Mouse (Mus musculus) hindbrain, postnatal 0 days (tissue): Measurements from ENCODE around the gene Lgals4. TPM values are rescaled to one million over a fixed set of nuclear protein-coding genes. Genes with fewer than 3 reads are reported as not detected.
A peak's percentile ranks its signal among the peaks of the same experiment; 100 is the strongest.

Experiments used
- ATAC-seq: fragments of 200-750 bp; cut with Nextera tagmentation; 2 replicates; pipeline ENCODE4 v1.8.0; 2017; ENCODE audit warnings: mild to moderate bottlenecking, moderate TSS enrichment, moderate library complexity
- DNase-seq: peaks from one replicate; pipeline ENCODE4 v3.0.0-alpha.2; 2015; ENCODE audit warnings: low spot score
- H3K27ac ChIP-seq: fragments of 300-500 bp; sonication (generic); 2 replicates; pipeline ENCODE4 v1.5.1; 2014; ENCODE audit warnings: mild to moderate bottlenecking
- H3K27me3 ChIP-seq: fragments of 300-500 bp; sonication (generic); 2 replicates; pipeline ENCODE4 v1.6.1; 2014; ENCODE audit warnings: low read length, mixed read lengths; ENCODE audit not compliant: insufficient read depth
- H3K36me3 ChIP-seq: fragments of 300-500 bp; sonication (generic); 2 replicates; pipeline ENCODE4 v1.6.1; 2014; ENCODE audit warnings: low read length, mixed read lengths; ENCODE audit not compliant: insufficient read depth
- H3K4me1 ChIP-seq: fragments of 300-500 bp; sonication (generic); 2 replicates; pipeline ENCODE4 v1.6.1; 2014; ENCODE audit warnings: antibody characterized with exemption, low read length, mixed read lengths; ENCODE audit not compliant: insufficient read depth
- H3K4me2 ChIP-seq: fragments of 300-500 bp; sonication (generic); 2 replicates; pipeline ENCODE4 v1.6.1; 2014; ENCODE audit warnings: low read depth, mild to moderate bottlenecking, low read length, moderate library complexity, mixed read lengths
- H3K4me3 ChIP-seq: fragments of 300-500 bp; sonication (generic); 2 replicates; pipeline ENCODE4 v1.5.1; 2014; ENCODE audit warnings: low read length
- H3K9ac ChIP-seq: fragments of 300-500 bp; sonication (generic); replicated peaks from 2 replicates; pipeline ENCODE4 v1.6.1; 2014; ENCODE audit warnings: mild to moderate bottlenecking, low read length, moderate library complexity, mixed read lengths
- H3K9me3 ChIP-seq: fragments of 300-500 bp; sonication (generic); 2 replicates; pipeline ENCODE4 v1.6.1; 2016; ENCODE audit warnings: low read length, mixed read lengths
- CTCF ChIP-seq: IDR thresholded peaks from 2 replicates; pipeline ENCODE4 v1.5.1; 2016; ENCODE audit warnings: antibody characterized with exemption, control low read depth, low read depth
- WGBS: fragments of 180-500 bp; shearing (Covaris S2); extraction: QIAGEN DNeasy Blood & Tissue Kit; methylation state at CpG from one replicate; pipeline ENCODE4 v1.1.7; 2014; 5-methylcytosine and 5-hydroxymethylcytosine counted together
- polyA plus RNA-seq: library from polyadenylated mRNA; unstranded; fragments of >200 nt; fragmentation: Nextera tagmentation; extraction: Ambion mirVana; gene quantifications from 2 replicates; pipeline ENCODE4 v1.2.1, GENCODE M21; 2015
- total RNA-seq: library from RNA; depleted of rRNA; stranded (reverse); fragments of >200 nt; gene quantifications from 2 replicates; pipeline ENCODE4 v1.2.3, GENCODE M21; 2014; rRNA removed

The Lgals4 gene
- total RNA-seq: 0.47 and 8.4 TPM in 2 replicates
- polyA plus RNA-seq: 5.0 and 5.8 TPM in 2 replicates

DNA sequence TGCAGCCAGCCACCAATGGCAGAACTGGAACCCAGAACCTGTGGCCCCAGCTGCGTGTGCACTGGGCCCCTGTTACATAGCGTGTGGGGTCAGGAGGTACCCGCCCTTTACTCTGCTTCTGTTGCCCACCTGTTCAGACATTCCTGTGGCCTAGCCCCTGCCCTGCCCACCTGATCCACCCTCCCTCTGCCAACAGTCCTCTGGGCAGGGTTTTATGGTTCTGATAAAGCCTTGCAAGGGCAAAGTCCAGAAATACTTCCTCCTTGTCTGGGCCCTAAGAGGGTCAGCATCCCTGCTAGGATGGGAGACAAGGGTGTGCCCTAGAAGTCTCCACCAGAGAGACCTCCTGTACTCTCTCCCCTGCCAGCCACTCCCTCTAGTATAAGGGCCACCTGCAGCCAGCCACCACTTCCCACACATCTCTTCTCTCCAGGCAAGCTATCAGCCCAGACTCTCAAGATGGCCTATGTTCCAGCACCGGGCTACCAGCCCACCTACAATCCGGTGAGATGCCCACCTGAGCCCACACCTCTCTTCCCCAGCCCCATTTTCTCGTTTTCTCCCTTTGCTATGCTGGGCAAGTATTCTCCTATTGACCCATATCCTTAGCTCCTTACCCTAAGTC lies at the start of gene Lgals4:
Lgals4 (plus strand) TSS at position 132 of the 625 bp plus-strand sequence.
- no peak within 1 kb of the TSS for H3K9ac ChIP-seq
- DNase-seq (no peak), ATAC-seq (no peak)
- H3K9me3 ChIP-seq: no peaks in the 10 kb centered on the region
- WGBS: 81% methylated on average over 6 of the region's 6 CpGs
- no peaks in the 10 kb centered on the region for H3K27me3 ChIP-seq
- H3K27ac ChIP-seq: no peak within 1 kb of the TSS
- no peak within 1 kb of the TSS for H3K4me3 ChIP-seq
- H3K36me3 ChIP-seq: peaks cover 18% of the 10 kb centered on the region
- no peaks in the 10 kb centered on the region for H3K4me1 ChIP-seq
- H3K4me2 ChIP-seq: no peak within 1 kb of the TSS
- TF ChIP-seq CTCF: no peak

DNA sequence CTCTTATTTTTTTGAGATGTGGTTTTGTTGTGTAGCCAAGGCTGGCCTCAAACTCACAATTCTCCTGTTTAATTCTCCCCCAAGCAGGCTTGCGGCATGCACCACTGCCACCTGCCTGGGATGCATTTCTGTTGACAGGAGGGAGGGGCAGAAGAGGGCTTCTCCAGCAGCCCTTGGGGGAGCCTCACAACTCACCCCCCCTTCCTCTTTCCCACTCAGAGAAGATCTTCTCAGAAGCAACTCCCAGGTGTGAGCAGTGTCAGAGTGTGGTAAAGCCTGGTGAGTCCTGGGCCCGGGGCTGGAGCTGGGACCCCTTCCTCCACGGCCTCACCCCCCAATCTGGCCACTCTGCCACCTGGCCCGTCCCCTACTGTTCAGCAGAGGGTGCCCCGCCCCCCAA lies 48.5 kb upstream of the Lgals4 start:
- Histone ChIP-seq H3K4me2 (no peak overlapping the region), H3K36me3 (peaks cover 4% of the 10 kb centered on the region; the same call in 1 of the 2 replicates), H3K27ac (no peak overlapping the region), H3K4me3 (no peak overlapping the region), H3K9ac (no peak overlapping the region), H3K9me3 (no peaks in the 10 kb centered on the region), H3K27me3 (no peaks in the 10 kb centered on the region), H3K4me1 (no peaks in the 10 kb centered on the region)
- WGBS: 78% methylated on average over 5 of the region's 5 CpGs
- DNase-seq: no peak
- no peak for ATAC-seq
- no peak for TF ChIP-seq CTCF

DNA sequence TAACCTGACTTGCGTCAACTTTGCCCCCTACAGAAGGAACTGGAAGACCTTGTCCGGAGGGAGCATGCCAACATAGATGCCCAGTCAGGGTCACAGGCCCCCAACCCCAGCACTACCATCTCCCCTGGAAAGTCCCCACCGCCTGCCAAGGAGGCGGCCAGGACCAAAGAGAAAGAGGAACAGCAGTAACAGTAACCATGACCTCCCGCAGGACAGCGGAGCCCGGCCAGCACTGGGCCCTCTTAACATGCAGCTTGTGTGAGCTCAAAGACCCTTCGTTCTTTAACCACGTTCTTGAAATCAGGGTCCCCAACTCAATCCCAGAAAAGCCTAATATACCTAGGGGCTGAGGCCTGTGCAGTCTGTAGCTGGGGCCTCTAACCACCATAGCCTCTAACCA lies 45.8 kb upstream of the Lgals4 start:
- no peak overlapping the region for H3K4me2 ChIP-seq
- H3K9ac ChIP-seq: no peak overlapping the region
- H3K4me1 ChIP-seq: no peaks in the 10 kb centered on the region
- no peaks in the 10 kb centered on the region for H3K27me3 ChIP-seq
- peaks cover 1% of the 10 kb centered on the region; the same call in 1 of the 2 replicates for H3K36me3 ChIP-seq
- 90% methylated on average over 9 of the region's 9 CpGs for WGBS
- H3K27ac ChIP-seq: no peak overlapping the region
- DNase-seq: no peak
- no peak for TF ChIP-seq CTCF
- H3K9me3 ChIP-seq: no peaks in the 10 kb centered on the region
- no peak for ATAC-seq
- no peak overlapping the region for H3K4me3 ChIP-seq

DNA sequence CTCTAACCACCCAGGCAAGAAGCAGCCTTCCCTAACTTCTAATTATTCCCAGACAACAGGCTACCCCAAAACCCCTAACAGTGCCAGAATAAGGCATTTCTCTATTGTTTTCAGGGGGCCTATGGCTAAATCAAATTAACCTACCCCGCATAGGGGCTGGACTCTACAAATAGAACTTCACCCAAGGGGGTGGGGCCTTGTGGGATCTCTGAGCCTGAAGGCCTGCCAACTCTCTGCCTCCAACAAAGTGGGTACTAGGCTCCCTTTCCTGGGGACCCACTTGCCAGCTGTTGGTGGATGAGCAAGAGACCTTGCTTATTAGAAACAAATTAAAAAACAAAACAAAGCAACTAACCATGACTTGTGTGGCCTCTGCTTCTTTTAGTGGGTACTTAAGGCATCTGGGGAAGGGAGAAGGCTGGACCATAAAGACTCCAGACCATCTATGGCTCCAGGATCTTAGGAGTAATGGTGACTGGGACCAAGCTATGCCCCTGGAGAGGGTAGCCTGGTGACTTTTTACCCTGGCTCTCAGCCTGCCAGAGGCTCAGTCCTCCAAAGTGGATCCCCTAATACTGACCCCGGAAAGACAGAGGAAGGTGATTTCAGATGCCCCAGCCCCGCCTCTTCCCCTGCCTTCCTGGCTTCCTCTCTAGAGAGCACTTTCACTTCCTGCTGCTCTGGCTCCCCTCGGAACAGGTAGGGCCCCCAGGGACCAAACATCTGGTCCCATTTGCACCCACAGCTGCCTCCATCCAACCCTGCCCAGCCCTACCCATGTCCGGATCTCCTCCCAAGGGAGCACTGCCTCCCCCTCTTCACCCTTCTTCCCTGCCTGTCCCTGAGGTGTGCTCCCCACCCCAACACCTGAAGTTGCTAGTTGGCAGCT lies 45.1 kb upstream of the Lgals4 start, which contains the start of gene Rinl:
Rinl (plus strand) TSS at position 663 of the 889 bp plus-strand sequence.
- 68% methylated on average over 5 of the region's 5 CpGs for WGBS
- TF ChIP-seq CTCF: no peak

DNA sequence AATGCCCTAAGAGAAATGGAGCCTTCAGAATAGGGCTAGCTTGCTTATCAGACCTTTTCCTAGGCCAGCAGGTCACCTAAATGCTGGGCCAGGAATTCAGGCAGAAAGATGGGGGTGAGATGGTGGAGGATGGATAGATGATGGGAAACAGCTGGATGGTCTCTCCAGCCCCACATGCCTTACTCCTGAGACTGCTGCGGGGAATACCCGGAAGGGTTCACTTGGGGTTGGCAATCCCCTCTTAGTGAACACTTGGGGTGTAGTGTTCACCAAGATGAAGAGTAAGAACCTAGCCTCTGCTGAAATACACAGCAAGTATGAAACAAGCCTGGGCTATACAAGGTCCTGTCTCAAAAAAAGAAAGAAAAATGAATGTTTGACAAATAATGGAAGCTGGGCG lies 44.4 kb upstream of the Lgals4 start:
- no peaks in the 10 kb centered on the region for H3K27me3 ChIP-seq
- no peak for ATAC-seq
- H3K36me3 ChIP-seq: no peaks in the 10 kb centered on the region; the same call in 1 of the 2 replicates
- TF ChIP-seq CTCF: no peak
- H3K4me1 ChIP-seq: no peaks in the 10 kb centered on the region
- no peak for DNase-seq
- H3K9ac ChIP-seq: no peak overlapping the region
- H3K9me3 ChIP-seq: no peaks in the 10 kb centered on the region
- H3K4me2 ChIP-seq: no peak overlapping the region
- 89% methylated on average over 3 of the region's 3 CpGs for WGBS
- H3K27ac ChIP-seq: no peak overlapping the region
- no peak overlapping the region for H3K4me3 ChIP-seq

More for the DNA sequence above, 45.1 kb upstream of the Lgals4 start, which contains the start of gene Rinl:
- ATAC-seq (no peak), DNase-seq (no peak)
- Histone ChIP-seq H3K4me2 (no peak within 1 kb of the TSS), H3K36me3 (no peaks in the 10 kb centered on the region; the same call in 1 of the 2 replicates), H3K4me1 (no peaks in the 10 kb centered on the region), H3K9me3 (no peaks in the 10 kb centered on the region), H3K4me3 (no peak within 1 kb of the TSS), H3K27ac (no peak within 1 kb of the TSS), H3K9ac (no peak within 1 kb of the TSS), H3K27me3 (no peaks in the 10 kb centered on the region)

DNA sequence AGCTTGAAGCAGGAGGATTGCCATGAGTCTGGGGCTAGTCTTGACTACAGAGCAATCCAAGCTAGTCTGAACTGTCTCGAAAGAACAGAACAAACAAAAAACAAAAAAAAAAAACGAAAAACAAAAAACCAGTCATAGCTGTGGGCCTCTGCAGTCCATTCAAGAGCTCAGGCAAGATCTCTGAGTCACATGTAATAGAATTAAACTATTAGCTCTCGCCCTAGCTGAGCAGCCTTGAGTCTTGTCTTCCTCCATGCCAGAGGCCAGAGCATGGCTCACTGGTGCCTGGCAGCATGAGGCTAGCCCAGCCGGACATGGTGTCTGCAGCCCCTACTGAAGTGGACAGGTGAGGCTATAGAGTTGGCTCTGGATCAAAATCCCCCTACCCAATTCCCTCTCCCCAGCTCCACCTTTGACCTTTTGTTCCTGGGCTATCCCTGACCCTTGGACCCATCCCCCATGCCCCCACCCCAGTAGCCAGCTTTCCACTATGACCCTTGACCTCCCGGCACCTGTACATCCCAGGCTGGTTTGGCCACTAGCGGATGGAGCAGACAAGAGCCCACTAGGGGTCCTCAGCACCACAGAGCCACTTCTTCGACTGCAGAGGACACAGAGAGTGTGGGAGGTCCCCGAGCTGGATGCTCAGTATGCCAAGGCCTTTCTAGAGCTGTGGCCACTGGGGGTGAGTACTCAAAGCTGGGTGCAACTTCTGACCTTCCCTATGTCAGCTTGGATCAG lies 43.4 kb upstream of the Lgals4 start:
- Histone ChIP-seq H3K9ac (no peak overlapping the region), H3K27ac (no peak overlapping the region), H3K4me2 (no peak overlapping the region), H3K27me3 (no peaks in the 10 kb centered on the region), H3K4me3 (no peak overlapping the region), H3K4me1 (no peaks in the 10 kb centered on the region), H3K9me3 (no peaks in the 10 kb centered on the region), H3K36me3 (no peaks in the 10 kb centered on the region; the same call in 1 of the 2 replicates)
- WGBS: 49% methylated on average over 8 of the region's 8 CpGs
- ATAC-seq (peak; percentile 25; the same call in 1 of the 2 replicates), DNase-seq (no peak)
- TF ChIP-seq CTCF: peak; percentile 52
